Mouse (Mus musculus): ENCODE measurements around the gene Clec2d.
"Not testable (repeated sequence)": the region's sequence is repeated elsewhere in the genome, so short reads cannot be mapped to it uniquely, and the experiment has no call there.

The Clec2d gene

DNA sequence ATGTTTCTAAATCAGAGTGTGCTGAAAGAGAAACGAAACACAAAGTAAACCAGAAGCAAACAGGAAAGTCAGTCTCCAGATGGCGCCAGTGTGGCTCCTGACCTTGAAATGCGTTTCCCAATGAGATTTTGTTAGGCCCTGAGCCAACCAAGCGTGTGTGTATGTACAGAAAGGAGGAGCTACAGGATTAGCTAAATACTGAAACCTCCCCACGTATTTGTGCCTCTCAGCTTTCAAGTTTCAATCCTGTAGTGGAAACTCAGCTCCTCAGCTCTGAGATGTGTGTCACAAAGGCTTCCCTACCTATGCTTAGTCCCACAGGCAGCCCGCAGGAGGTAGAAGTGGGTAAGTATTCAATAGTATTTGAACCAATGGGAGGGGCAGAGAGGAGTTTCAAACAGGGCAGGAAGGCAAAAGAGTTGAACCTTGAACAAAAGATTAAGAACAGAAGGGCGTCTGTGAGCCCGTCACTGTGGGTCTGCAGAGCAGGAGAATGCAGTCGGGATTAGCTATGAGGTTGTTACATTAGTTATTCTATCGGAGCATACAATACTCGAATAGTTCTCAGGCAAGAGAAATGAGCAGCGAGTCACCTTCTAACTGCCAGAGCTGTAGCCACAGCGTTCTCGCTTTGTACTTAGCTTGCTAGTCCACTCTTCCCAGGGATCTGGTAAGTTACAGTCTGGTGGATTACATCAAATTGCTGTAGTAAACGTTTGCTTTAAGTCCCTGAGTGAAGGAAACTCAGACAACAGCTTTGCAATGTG lies at the start of gene Clec2d:
Gene Clec2d (plus strand): TSS at position 213 of the 767 bp plus-strand sequence.
- peak; percentile 45 for DNase-seq (ENCODE audit: low read depth, low spot score)

DNA sequence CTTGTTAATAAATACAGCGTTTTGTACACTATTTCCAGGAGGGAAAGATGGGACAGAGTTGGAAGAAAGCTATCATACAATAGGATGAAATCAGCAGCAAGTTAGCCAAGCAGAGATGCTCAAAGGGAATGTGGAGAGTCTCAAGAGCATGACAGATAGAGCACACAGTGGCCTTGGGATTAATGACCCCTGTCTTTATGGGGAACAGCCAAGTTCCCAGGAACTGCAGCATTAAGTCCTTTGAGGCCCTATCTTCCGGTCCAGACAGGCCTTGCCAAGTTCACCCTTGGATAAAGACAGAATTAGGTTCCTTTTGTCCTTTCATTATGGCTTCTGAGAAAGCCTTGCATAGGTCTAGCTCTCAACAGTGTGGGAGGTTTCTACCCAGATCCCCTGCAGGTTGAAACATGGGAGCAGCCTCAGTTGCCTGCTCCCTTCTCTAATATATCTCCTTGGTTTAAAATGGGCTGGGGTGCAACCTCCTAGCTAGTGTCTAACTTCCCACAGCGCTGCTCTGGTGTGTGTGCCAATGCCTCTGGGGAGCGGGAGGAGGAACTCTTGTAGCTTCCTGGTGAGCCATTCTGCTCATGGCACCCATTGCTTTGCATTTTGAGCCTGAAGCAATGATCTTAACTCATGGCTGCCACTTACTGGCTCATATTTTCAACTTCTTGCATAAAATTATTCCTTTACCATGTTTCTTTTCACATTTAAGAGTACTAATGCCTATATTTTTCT lies 47.6 kb upstream of the Clec2d start:
- no peak for DNase-seq (ENCODE audit: low read depth, low spot score)

DNA sequence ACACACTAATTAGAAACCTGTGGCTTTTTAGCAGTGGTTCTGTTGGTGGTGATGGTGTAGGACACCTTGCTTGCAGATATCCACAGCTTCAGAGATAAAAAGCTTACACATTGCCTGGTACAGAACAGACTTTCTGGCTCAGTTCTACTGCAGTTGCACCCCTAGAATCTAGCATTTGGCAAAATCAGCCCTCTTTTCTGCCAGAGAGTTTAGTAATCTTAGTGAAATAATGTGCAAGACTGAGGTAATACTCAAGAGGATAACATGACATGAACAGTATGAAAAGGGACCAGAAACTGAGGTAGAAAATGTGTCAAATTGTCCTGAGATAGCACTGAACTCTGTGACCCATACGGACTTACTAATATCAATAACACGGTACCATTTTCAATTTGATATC lies 33.6 kb upstream of the Clec2d start:
- no peak for DNase-seq (ENCODE audit: low read depth, low spot score)

DNA sequence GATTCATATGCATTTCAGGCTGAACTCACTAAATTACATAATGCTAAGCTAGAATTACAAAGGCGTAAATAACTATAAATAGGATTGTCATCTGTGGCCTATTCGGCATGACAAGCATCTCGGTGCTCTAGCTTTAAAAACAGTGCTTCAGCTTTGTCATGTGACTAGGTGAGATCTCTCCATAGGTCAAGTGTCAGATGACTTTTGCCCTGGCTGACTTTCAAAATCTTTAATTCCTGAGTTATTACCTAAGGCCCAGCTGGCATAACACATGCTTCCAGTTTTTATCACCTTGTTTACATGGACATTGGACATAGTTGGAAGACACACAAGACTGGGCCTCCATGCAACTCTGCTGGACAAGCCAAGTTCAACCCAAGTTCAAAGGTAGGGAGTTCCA lies 20.3 kb upstream of the Clec2d start:
- DNase-seq (ENCODE audit: low read depth, low spot score): no peak

DNA sequence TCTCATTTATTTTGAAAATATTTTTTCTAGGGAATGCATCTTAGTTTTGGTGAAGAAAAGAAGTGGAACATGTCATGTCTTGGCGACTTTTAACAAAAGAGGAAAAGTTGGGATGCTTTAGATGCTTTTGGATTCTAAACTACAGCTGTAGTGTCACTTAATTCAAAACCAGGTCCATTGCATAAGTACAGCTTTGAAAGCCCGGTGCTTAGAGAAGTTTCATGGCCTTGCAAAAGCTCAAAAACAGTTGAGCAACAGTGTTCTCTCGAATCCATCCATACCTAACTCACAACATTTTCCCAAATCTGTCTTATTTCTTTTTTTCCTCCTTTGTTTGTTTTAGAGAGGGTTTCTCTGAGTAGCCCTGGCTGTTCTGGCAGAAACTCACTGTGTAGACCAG lies 19.3 kb upstream of the Clec2d start:
- DNase-seq (ENCODE audit: low read depth, low spot score): no peak

DNA sequence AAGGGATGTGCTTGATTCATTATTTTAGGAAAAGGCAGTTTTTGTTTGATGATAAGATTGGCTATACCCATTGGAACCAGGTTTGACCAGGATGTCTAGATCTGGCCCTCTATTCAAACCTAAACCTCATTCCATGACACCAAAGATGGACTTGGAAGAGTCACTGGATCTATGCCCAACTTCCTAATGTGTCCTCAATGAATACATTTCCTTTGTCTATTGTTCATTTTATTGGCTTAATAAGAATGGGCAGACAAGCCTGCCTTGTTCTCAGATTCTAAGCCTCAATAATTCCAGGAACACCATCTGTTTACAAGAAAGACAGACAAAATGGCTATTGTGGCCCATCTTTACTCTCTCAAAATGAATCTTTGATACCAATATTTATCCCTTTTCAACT lies 18.5 kb upstream of the Clec2d start:
- no peak for DNase-seq (ENCODE audit: low read depth, low spot score)

DNA sequence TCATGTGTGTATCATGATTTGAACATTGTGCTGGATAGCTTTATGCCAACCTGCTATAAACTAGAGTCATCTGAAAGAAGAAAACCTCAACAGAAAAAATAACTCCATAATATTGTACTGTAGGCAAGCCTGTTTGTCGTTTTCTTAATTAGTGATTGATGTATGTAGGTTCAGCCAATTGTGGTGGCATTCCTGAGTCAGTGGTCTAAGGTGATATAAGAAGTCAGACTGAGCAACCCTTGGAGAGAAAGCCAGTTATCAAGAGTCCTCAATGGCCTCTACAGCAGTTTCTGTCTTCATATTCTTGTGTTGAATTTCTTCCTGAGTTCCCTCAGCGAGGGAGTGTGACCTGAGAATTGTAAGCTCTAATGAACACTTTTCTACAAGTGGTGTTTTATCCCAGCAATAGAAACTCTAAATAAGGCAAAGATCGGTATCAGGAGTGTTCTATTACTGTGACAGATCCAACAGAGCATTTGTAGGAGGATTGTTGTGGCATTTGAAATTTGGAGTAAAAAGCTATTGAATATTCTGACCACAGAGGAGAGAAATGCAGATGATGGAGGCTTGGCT lies 17.7 kb upstream of the Clec2d start:
- DNase-seq (ENCODE audit: low read depth, low spot score): no peak

DNA sequence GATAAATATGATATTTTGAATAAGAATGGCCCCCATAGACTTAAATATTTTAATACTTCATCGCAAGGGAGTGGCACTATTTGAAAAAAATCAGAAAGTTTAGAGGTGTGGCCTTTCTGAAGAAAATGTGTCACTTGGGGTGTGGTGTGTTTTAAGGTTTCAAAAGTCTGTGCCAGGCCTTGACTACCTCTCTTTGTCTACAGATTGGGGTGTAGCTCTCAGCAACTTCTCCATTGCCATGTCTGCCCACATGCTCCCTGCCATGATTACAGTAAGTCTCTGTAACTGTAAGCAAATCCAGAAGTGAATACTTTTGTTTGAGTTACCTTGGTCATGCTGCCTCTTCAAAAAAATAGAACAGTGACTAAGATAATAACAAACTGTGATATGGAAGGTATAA lies 16.8 kb upstream of the Clec2d start:
- DNase-seq (ENCODE audit: low read depth, low spot score): no peak

DNA sequence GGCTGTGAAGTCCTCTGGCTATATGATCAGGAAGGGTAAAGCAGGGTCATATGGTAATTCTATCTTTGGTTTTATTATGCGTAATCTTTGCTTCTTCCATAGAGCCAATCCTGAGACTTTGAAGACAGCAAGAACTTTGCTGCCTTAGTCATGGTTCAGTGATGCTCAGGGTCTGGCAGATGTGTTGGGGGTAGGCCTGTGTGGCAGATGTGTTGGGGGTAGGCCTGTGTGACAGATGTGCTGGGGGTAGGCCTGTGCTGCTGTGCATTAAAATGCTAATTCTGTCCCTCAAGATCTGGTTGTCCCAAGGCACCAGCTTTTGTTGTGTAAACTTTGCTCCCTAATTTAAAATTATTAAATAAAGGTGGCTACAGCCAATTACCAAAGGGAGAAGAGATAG lies 9.5 kb upstream of the Clec2d start:
- no peak for DNase-seq (ENCODE audit: low read depth, low spot score)

DNA sequence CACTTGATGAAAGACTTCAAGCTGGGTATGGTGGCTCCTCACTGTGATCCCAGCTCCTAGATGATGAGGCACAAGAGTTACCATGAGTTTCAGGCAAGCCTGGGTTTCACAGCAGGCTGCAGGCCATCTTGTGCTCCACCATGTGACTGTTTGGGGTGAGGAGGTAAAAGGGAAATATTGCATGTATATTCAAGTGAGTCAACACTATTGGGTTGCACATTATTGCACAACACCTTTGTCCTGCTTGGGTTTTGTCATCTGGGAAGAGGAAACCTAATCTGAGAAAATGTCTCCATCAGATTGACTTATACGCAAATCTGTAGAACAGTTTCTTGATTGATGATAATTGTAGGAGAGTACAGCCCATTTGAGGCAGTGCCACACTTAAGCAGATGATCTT lies 8.7 kb upstream of the Clec2d start:
- no peak for DNase-seq (ENCODE audit: low read depth, low spot score)

DNA sequence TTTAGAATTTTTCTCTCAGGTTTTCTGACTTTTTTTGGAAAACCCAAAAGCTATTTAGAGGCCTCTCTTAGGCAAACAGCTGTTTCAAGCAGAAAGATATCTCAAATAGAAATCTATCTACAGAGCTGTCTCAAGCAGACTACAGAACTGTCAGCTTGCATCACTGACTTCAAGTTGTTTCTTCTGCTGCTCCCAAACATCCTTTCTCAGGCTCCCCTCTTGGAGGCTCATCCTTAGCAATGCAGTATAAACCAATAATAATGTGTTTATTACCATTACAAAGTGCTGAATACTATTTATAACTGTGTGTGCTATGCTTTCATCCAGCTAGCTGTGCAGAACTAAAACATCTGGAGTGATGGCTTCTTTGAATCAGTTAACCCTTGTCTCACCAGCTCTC lies 5.6 kb upstream of the Clec2d start:
- no peak for DNase-seq (ENCODE audit: low read depth, low spot score)

DNA sequence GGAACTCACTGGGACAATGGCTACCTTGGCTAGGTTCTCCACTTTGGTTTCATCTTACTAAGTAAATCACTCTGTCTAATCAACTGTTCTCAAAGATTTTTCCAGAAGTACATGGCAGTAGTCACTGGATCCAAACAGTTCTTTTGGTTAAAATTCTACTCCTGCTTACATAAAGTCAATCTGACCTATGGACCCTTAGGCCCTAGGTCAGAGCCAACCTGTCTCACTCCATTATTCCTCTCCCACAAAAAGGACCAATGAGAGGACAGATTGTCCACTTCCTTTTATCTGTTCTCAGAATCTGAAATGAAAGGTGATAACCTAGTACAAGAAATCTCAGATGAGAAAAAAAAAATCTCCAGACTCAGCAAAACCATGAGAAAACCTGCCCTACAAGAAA lies 4.8 kb upstream of the Clec2d start:
- no peak for DNase-seq (ENCODE audit: low read depth, low spot score)

DNA sequence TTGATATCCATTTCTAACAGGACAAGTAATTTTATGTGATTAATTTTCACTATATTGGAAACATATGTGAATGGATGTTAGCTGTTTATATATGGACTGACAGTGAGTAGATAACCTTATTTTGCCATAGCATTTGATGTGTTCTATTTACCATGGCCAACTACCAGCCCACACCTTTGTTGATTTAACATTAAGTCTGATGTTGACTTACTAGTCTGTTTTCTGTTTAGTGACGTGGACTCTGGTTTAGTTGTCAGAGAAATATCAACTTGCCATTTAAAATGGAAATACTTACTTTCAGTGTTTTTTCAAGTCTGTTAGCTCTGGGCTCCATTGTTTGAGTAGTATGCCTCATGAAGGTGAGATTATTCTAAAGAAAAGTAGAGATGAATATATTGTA lies 3.8 kb upstream of the Clec2d start:
- no peak for DNase-seq (ENCODE audit: low read depth, low spot score)

DNA sequence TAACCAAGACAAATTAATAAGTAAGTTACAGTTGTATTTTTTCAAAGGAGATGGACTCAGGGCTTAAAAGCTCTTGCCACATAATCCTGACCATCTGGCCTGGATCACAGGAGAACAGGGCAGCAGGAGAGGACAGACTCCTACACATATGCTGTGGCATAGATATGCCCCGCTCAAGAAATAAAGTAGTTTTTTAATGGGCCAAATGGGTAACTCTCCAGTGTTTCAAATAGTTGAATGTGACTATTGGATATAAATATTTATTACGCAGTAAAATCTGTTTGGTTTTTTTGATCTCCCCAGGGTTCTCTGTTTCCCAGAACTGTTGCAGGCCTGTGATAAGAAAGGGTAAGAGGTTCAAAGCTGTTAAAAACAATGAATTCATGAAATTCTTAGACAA lies 1.1 kb upstream of the Clec2d start:
- no peak for DNase-seq (ENCODE audit: low read depth, low spot score)

DNA sequence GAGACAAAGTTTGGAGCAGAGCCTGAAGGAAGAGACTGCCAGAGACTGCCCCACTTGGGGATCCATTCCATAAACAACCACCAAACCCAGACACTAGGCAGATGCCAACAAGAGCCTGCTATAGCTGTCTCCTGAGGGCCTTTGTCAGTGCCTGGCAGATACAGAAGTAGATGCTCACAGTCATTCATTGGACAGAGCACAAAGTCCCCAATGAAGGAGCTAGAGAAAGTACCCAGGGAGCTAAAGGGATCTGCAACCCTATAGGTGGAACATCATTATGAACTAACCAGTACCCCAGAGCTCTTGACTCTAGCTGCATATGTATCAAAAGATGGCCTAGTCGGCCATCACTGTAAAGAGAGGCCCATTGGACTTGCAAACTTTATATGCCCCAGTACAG lies 584 bp upstream of the Clec2d start:
- not testable (repeated sequence) for DNase-seq (ENCODE audit: low read depth, low spot score)

DNA sequence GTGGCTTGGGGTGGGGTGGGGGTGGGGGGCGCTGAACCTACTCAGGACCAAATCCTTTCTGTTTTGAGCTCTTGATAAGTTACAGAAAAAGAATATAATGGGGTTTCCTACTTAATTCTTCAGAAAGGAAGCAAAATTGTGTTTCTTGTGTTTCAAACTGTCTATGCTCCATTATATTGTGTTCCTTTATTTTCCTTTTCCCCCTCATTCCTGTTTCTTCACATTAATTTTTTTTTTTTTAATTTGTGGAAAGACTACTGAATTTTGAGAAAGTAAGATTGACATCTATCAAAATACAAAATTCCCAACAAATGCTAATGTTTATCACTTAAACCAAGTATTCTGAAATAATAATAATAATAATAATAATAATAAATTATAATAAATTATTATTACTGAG lies 834 bp downstream of the Clec2d start:
- DNase-seq (ENCODE audit: low read depth, low spot score): no peak

DNA sequence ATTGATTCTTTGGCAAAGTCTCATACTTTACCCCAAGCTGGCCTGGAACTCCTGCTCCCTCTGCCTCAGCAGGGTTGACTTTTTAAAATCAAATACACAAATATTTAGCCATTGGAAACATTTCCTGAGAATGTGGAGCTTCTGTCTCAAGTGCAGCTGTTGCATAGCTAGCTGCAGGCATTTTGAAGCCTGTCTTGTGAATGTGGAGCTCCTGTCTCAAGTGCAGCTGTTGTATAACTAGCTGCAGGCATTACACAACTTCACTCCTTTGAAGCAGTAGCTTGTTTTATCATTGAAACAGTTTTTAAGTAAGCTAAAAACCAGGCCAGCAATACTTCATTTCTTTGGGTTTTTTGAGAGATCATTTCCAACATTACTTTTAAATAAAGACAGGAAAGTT lies 1.3 kb downstream of the Clec2d start:
- no peak for DNase-seq (ENCODE audit: low read depth, low spot score)

DNA sequence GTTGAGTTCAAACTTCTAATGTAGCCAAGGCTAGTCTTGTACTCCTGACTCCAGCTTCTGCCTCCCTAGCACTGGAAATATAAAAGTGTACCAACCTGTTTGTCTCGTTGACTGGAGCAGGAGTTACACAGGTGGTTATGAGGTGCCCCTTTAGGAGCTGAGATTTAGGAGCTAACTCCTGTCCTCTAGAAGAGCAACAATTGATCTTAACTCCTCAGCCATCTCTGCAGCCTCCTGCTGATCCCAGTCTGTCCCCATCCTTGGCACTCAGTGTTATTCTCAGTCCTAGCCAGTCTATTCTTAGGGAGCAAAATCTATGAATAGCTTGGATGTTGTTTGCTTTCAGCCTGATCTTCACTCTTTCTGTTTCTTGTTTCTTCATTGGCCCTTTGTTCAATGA lies 2.1 kb downstream of the Clec2d start:
- no peak for DNase-seq (ENCODE audit: low read depth, low spot score)

DNA sequence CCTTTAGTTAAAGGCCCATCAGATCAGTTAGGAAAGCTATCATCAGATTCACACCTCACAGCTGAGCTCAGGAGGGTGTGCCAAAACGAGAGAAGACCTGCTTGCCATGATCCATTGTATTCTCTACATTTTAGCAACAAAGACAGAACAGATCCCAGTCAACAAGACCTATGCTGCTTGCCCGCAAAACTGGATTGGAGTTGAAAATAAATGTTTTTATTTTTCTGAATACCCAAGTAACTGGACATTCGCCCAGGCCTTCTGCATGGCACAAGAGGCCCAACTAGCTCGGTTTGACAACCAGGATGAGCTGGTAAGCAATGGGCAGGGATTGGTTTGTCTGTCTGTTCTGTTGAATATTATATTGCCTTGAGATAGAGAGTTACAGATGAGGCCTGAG lies 3.6 kb downstream of the Clec2d start:
- not testable (repeated sequence) for DNase-seq (ENCODE audit: low read depth, low spot score)

DNA sequence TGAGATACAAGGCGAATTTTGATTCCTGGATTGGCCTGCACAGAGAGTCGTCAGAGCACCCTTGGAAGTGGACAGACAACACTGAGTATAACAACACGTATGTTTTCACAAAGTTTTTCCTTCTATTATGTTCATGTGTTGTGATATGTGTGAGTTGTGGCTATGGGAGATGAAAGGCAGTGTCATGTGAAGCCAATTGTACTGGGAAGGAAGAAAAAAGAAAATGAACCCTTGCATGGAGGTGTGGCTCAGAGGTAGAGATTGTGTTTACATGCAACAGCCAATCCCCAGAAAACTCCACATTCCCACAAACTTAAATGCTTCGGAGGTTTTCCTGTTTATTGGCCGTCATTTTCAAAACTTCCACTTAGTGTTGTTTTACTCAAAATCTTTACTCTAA lies 4.4 kb downstream of the Clec2d start:
- no peak for DNase-seq (ENCODE audit: low read depth, low spot score)

DNA sequence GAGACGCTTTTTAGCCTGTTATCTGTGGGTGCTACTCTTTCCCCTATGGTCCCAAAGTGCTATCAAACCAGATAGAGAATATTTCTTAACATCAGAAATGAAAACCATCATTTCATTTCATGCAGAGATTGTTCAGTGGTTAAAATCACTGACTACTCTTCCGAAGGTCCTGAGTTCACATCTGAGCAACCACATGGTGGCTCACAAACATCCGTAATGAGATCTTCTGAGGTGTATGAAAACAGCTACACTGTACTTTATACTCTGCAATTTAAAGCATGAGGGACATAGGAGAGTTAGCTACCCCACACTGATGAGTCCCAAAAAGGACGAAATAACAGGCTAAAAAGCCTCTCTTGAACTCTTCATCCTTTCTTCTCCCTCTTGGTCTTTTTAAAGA lies 5.6 kb downstream of the Clec2d start:
- DNase-seq (ENCODE audit: low read depth, low spot score): no peak

DNA sequence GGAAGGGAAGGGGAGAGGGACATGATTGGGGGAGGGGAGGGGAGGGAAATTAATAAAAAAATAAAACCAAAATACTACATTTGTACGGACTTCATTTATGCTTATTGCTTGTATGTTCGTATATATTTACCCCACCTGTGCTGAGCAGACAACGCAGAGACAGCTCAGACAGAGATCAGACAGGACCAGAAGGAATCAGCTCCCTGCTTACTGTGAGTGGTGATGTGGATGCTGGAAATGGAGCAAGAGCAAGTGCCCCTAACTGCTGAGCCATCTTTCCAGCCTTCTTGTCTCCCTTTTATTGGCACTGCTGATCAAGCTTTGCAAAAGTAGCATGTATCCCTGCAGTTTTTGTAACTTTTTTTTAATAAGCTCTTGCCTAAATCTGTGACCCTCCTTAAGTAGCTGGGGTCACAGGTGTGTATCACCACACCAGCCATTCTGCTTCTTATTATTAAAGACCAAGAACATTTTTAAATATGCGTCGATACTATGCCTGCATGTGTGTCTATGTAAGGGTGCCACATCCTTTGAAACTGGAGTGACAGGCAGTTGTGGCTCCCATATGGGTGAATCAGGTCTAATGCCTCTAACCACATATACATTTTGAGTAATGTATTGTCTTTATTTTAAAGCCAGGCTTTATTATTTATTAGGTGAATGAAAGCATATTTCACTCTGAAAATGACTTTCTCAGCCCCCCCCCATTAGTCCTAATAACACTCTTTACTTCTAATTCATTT lies 6.2 kb downstream of the Clec2d start:
- DNase-seq (ENCODE audit: low read depth, low spot score): no peak

Measured in embryo, embryonic 11.5 days (tissue).